Mouse (Mus musculus) bone marrow macrophage, adult 2 months (primary cell): Measurements from ENCODE around the gene Cnksr3.

Source experiments
- CTCF ChIP-seq: IDR thresholded peaks from 2 replicates; pipeline ENCODE4 v1.5.1; 2012; ENCODE audit warnings: low read depth, mild to moderate bottlenecking, low read length, moderate library complexity
- POLR2A ChIP-seq: IDR thresholded peaks from 2 replicates; pipeline ENCODE4 v1.6.1; 2012; ENCODE audit warnings: mild to moderate bottlenecking, low read depth, low read length, borderline replicate concordance

GRCm38 (mm10) chr10:7178571-7178970, 33.5 kb downstream of the Cnksr3 start:
- TF ChIP-seq POLR2A: no peak
- TF ChIP-seq CTCF: no peak
